In the genomic region with DNA sequence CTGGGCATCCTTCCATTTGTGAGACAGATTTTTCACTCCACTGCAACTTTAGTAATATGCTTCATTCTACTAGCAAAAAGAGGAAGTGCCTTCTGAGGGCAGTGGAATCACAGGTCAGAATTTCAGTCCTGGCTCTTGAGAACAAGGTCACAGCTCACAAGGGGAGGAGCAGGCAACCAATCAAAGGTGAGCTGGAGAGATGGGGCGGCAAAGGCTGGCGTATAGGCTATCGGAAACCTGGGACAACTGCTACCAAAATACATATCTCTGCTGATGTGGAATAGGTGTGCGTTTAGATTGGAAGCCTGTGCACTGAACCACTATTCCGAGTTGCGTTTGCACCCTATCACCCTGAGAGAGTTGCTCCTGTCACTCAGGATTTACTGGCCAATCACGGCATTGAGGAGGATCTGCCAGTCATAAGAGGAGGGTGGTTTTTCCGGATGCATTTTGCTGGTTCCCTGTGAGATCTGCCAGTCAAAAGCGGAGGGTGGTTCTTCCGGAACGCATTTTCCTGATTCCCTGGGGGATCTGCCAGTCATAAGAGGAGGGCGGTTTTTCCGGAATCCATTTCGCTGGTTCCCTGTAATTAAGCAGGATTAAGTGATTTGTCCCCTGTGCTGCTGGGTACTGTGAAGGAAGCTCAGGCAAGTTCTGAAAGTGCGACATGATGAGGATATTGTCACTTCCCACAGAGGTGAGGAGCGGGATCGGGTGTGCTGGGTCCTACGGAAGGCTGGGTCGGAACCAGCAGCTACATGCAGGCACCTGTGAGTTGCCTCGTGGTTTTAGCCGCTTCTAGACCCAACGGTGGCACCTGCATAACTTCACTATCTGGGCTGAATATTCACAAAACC, we compare ENCODE assay signal across 8 mouse cellular contexts.
A peak's percentile ranks its signal among the peaks of the same experiment; 100 is the strongest.
DNase-seq lines count a peak whose midpoint lies in the region; ATAC-seq and TF ChIP-seq lines count a peak whose summit lies in the region.
"Not testable (repeated sequence)": the region's sequence is repeated elsewhere in the genome, so short reads cannot be mapped to it uniquely, and the experiment has no call there.

No protein-coding gene starts in this region.

- 0 out of 2 replicates have a peak, but pooled peaks have one; percentile 56 for TF ChIP-seq EP300 in heart, postnatal 0 days (IDR thresholded peaks at IDR 0.05; ENCODE audit: low read depth)

- H3K36me3 ChIP-seq in E14TG2a.4 (ENCODE audit: insufficient read depth, low read length), result peaks cover 14% of the 10 kb centered on the region
- H3K36me3 ChIP-seq in forebrain, embryonic 12.5 days (replicated peaks); heart, postnatal 0 days (replicated peaks; ENCODE audit: control insufficient read depth, insufficient read depth, low read length); liver, embryonic 16.5 days (ENCODE audit: control insufficient read depth, insufficient read depth); neural tube, embryonic 13.5 days; testis, adult 2 months (ENCODE audit: control insufficient read depth, insufficient read depth, low read length): not testable (repeated sequence)

- ATAC-seq in forebrain, embryonic 12.5 days (ENCODE audit: low FRiP score), result peak; percentile 100
- ATAC-seq in heart, postnatal 0 days (ENCODE audit: insufficient read depth, low read depth), result peak; percentile 99
- ATAC-seq in liver, embryonic 16.5 days (ENCODE audit: low read depth), result peak; percentile 98
- ATAC-seq in neural tube, embryonic 13.5 days (ENCODE audit: low read depth), result peak; percentile 100

- not testable (repeated sequence) for TF ChIP-seq POLR2A in testis, adult 2 months (IDR thresholded peaks at IDR 0.05; ENCODE audit: control insufficient read depth, low read depth, low read length)

- peak overlapping the region; percentile 82 for H3K4me3 ChIP-seq in E14TG2a.4 (replicated peaks; ENCODE audit: low read length)
- peak overlapping the region; percentile 55 for H3K4me3 ChIP-seq in forebrain, embryonic 12.5 days (replicated peaks)
- H3K4me3 ChIP-seq in heart, postnatal 0 days (ENCODE audit: low read depth, low read length), result peak overlapping the region; percentile 55
- H3K4me3 ChIP-seq in liver, embryonic 16.5 days (ENCODE audit: low read depth, low read length), result peak overlapping the region; percentile 67
- H3K4me3 ChIP-seq in neural tube, embryonic 13.5 days, result peak overlapping the region; percentile 49
- peak overlapping the region; percentile 75 for H3K4me3 ChIP-seq in testis, adult 2 months (ENCODE audit: control insufficient read depth, low read depth, low read length)

- not testable (repeated sequence) for TF ChIP-seq CTCF in E14TG2a.4 (conservative IDR thresholded peaks at IDR 0.05; ENCODE audit: low read length); heart, postnatal 0 days (IDR thresholded peaks at IDR 0.05; ENCODE audit: low read depth); testis, adult 2 months (IDR thresholded peaks at IDR 0.05; ENCODE audit: control insufficient read depth, insufficient read depth, insufficient replicate concordance, low read depth, low read length)

- peaks cover 38% of the 10 kb centered on the region for H3K9me3 ChIP-seq in E14TG2a.4 (ENCODE audit: low read length)
- not testable (repeated sequence) for H3K9me3 ChIP-seq in forebrain, embryonic 12.5 days; heart, postnatal 0 days (replicated peaks; ENCODE audit: control insufficient read depth, low read length); liver, embryonic 16.5 days (replicated peaks; ENCODE audit: control insufficient read depth, low read length); neural tube, embryonic 13.5 days

- H3K4me1 ChIP-seq in E14TG2a.4 (replicated peaks; ENCODE audit: low read depth, low read length), result peaks cover 17% of the 10 kb centered on the region
- H3K4me1 ChIP-seq in forebrain, embryonic 12.5 days; heart, postnatal 0 days (ENCODE audit: control insufficient read depth, insufficient read depth); liver, embryonic 16.5 days (ENCODE audit: control insufficient read depth, low read depth, low read length); neural tube, embryonic 13.5 days (replicated peaks); testis, adult 2 months (ENCODE audit: control insufficient read depth, insufficient read depth, low read length): not testable (repeated sequence)

- H3K27me3 ChIP-seq in E14TG2a.4 (ENCODE audit: insufficient read depth, low read length); forebrain, embryonic 12.5 days; heart, postnatal 0 days (ENCODE audit: control insufficient read depth, insufficient read depth, low read length); liver, embryonic 16.5 days (ENCODE audit: control insufficient read depth, insufficient read depth, low read depth, low read length); neural tube, embryonic 13.5 days; testis, adult 2 months (ENCODE audit: control insufficient read depth, insufficient read depth, low read length): not testable (repeated sequence)

- peak overlapping the region; percentile 58 for H3K9ac ChIP-seq in forebrain, embryonic 12.5 days
- H3K9ac ChIP-seq in heart, postnatal 0 days (replicated peaks; ENCODE audit: low read depth, low read length), result peak overlapping the region; percentile 69
- peak overlapping the region; percentile 67 for H3K9ac ChIP-seq in liver, embryonic 16.5 days (ENCODE audit: low read depth, low read length)
- peak overlapping the region; percentile 71 for H3K9ac ChIP-seq in neural tube, embryonic 13.5 days

- under 1% methylated on average over 20 of the region's 22 CpGs for WGBS in forebrain, embryonic 12.5 days
- under 1% methylated on average over 20 of the region's 22 CpGs for WGBS in heart, postnatal 0 days
- WGBS in liver, embryonic 16.5 days (ENCODE audit: insufficient replicate concordance), result under 1% methylated on average over 20 of the region's 22 CpGs
- WGBS in neural tube, embryonic 13.5 days, result under 1% methylated on average over 22 of the region's 22 CpGs

- peak overlapping the region; percentile 54 for H3K4me2 ChIP-seq in forebrain, embryonic 12.5 days
- H3K4me2 ChIP-seq in heart, postnatal 0 days (ENCODE audit: low read depth, low read length), result peak overlapping the region; percentile 64
- peak overlapping the region; percentile 57 for H3K4me2 ChIP-seq in liver, embryonic 16.5 days (ENCODE audit: low read depth, low read length)
- peak overlapping the region; percentile 61 for H3K4me2 ChIP-seq in neural tube, embryonic 13.5 days

- H3K27ac ChIP-seq in forebrain, embryonic 12.5 days, result peak overlapping the region; percentile 53; the same call in 1 of the 2 replicates
- peak overlapping the region; percentile 79 for H3K27ac ChIP-seq in heart, postnatal 0 days (ENCODE audit: low read depth)
- peak overlapping the region; percentile 70 for H3K27ac ChIP-seq in liver, embryonic 16.5 days (ENCODE audit: low read length)
- H3K27ac ChIP-seq in neural tube, embryonic 13.5 days (replicated peaks), result peak overlapping the region; percentile 74
- peak overlapping the region; percentile 43 for H3K27ac ChIP-seq in testis, adult 2 months (ENCODE audit: control insufficient read depth, insufficient read depth, low read depth, low read length)

- peak; percentile 95 for DNase-seq in c-Kit-positive CD71-positive TER-119-positive erythroid progenitor cells, embryonic 14.5 days (ENCODE audit: low spot score)
- DNase-seq in heart, postnatal 0 days (ENCODE audit: low spot score), result peak; percentile 98
- peak; percentile 85 to 91 for DNase-seq in kidney, postnatal 4 days

Comparison
In these comparisons a context has a peak if more than half of its experiments do, and no peak if none do; other contexts are left out.
1. Peak in every context shown above with its lines: DNase-seq, ATAC-seq, H3K4me3 ChIP-seq and H3K27ac ChIP-seq.